Mouse (Mus musculus) forebrain, embryonic 13.5 days (tissue): ENCODE data around the gene Nelfa. TPM values are rescaled to one million over a fixed set of nuclear protein-coding genes. Genes with fewer than 3 reads are reported as not detected.
"Not testable (repeated sequence)": the region's sequence is repeated elsewhere in the genome, so short reads cannot be mapped to it uniquely, and the experiment has no call there.

Experiments used
- ATAC-seq: fragments of 200-750 bp; cut with Nextera tagmentation; 2 replicates; pipeline ENCODE4 v1.8.0; 2017
- H3K27ac ChIP-seq: fragments of 300-500 bp; sonication (generic); 2 replicates; pipeline ENCODE4 v1.5.1; 2015; ENCODE audit warnings: inconsistent platforms, mild to moderate bottlenecking, moderate library complexity
- H3K27me3 ChIP-seq: fragments of 300-500 bp; sonication (generic); 2 replicates; pipeline ENCODE4 v1.6.1; 2015; ENCODE audit warnings: mild to moderate bottlenecking, inconsistent platforms
- H3K36me3 ChIP-seq: fragments of 300-500 bp; sonication (generic); 2 replicates; pipeline ENCODE4 v1.6.1; 2015; ENCODE audit warnings: mild to moderate bottlenecking, inconsistent platforms; ENCODE audit not compliant: poor library complexity, severe bottlenecking
- H3K4me1 ChIP-seq: fragments of 300-500 bp; sonication (generic); 2 replicates; pipeline ENCODE4 v1.6.1; 2015; ENCODE audit warnings: inconsistent platforms
- H3K4me2 ChIP-seq: fragments of 300-500 bp; sonication (generic); 2 replicates; pipeline ENCODE4 v1.6.1; 2015; ENCODE audit warnings: inconsistent platforms, mild to moderate bottlenecking, moderate library complexity
- H3K4me3 ChIP-seq: fragments of 300-500 bp; sonication (generic); 2 replicates; pipeline ENCODE4 v1.5.1; 2015; ENCODE audit warnings: mild to moderate bottlenecking, inconsistent platforms
- H3K9ac ChIP-seq: fragments of 300-500 bp; sonication (generic); 2 replicates; pipeline ENCODE4 v1.6.1; 2015; ENCODE audit warnings: mild to moderate bottlenecking, inconsistent platforms
- H3K9me3 ChIP-seq: fragments of 300-500 bp; sonication (generic); replicated peaks from 2 replicates; pipeline ENCODE4 v1.6.1; 2016; ENCODE audit warnings: inconsistent platforms
- WGBS: fragments of 180-500 bp; shearing (Covaris S2); methylation state at CpG from one replicate; pipeline ENCODE4 v1.1.7; 2015; 5-methylcytosine and 5-hydroxymethylcytosine counted together
- polyA plus RNA-seq: library from polyadenylated mRNA; unstranded; fragments of >200 nt; fragmentation: Nextera tagmentation; extraction: Ambion mirVana; gene quantifications from 2 replicates; pipeline ENCODE4 v1.2.1, GENCODE M21; 2015

Nelfa gene
- polyA plus RNA-seq: 50.9 and 55.6 TPM in 2 replicates

- Histone ChIP-seq H3K36me3 (peaks cover 22% of the 10 kb centered on the region), H3K27me3 (no peaks in the 10 kb centered on the region), H3K4me3 (peak within 1 kb of the TSS; percentile 91), H3K4me1 (peaks cover 28% of the 10 kb centered on the region), H3K4me2 (peak within 1 kb of the TSS; percentile 66), H3K9me3 (peaks cover 4% of the 10 kb centered on the region), H3K27ac (peak within 1 kb of the TSS; percentile 93), H3K9ac (peak within 1 kb of the TSS; percentile 92)
- WGBS: under 1% methylated on average over 61 of the region's 61 CpGs
- peak; percentile 98 for ATAC-seq
These were observed at the start of gene Nelfa for GRCm38 (mm10) chr5:33936120-33936707. Gene Nelfa, minus strand, starts transcription at chr5:33936413.

DNA sequence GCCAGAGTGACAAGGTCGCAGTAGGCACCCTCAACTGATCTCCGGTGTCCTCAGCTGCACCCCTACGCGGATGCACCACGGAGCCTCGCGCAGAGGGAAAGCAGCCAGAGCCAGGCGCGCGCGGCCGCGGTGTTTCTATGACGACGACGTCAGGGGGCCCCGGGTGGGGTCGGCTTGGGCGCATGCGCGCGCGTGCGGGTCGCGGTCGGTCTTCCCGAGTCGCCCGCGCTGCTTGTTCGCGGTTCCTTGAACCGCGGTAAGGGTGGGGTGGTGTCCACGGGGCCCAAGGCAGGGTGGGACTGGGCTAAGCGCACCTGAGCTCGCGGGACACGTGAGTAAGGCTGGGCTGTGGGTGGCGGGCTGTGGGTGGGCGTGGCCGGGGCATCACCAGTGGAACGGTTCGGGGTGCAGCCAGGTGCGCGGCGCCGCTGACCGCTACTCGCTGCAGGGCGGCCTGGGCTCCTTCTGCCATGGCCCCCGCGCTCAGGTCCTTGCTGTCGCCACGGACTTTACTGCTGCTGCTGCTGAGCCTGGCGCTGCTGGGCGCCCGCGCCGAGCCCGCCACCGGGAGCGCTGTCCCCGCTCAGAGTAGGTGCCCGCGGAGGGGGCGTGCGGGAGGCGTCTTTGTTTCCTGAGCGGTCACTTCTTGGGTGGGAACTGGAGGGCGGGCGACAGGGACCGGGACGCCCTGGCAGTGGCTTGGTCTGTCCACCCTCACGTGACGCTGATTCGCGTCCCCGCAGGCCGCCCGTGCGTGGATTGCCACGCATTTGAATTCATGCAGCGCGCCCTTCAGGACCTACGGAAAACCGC lies 47.3 kb upstream of the Nelfa start, which contains the start of gene Gm1673:
Gene Gm1673 (plus strand): TSS at position 125 of the 813 bp plus-strand sequence.
- H3K27me3 ChIP-seq: no peaks in the 10 kb centered on the region
- ATAC-seq: peak; percentile 91
- peak within 1 kb of the TSS; percentile 96 for H3K4me3 ChIP-seq
- H3K4me2 ChIP-seq: peak within 1 kb of the TSS; percentile 89
- WGBS: 0% methylated on average over 83 of the region's 88 CpGs
- H3K4me1 ChIP-seq: peaks cover 31% of the 10 kb centered on the region
- H3K36me3 ChIP-seq: peaks cover 19% of the 10 kb centered on the region
- H3K9me3 ChIP-seq: no peaks in the 10 kb centered on the region
- H3K27ac ChIP-seq: peak within 1 kb of the TSS; percentile 88
- peak within 1 kb of the TSS; percentile 94 for H3K9ac ChIP-seq

- Histone ChIP-seq H3K27me3 (no peaks in the 10 kb centered on the region), H3K36me3 (peaks cover 25% of the 10 kb centered on the region), H3K27ac (peak overlapping the region; percentile 88), H3K4me2 (peak overlapping the region; percentile 89), H3K9ac (peak overlapping the region; percentile 94), H3K9me3 (no peaks in the 10 kb centered on the region), H3K4me3 (peak overlapping the region; percentile 96), H3K4me1 (peaks cover 31% of the 10 kb centered on the region)
- 3% methylated on average over 26 of the region's 26 CpGs for WGBS
- ATAC-seq: peak; percentile 60
These were observed 46.6 kb upstream of the Nelfa start for GRCm38 (mm10) chr5:33982731-33983259.

- Histone ChIP-seq H3K27me3 (no peaks in the 10 kb centered on the region), H3K36me3 (peaks cover 17% of the 10 kb centered on the region), H3K27ac (no peak overlapping the region), H3K9ac (no peak overlapping the region), H3K4me1 (no peaks in the 10 kb centered on the region), H3K4me3 (no peak overlapping the region), H3K9me3 (no peaks in the 10 kb centered on the region), H3K4me2 (no peak overlapping the region)
- 56% methylated on average over 3 of the region's 3 CpGs for WGBS
- no peak for ATAC-seq
These were observed 40.1 kb upstream of the Nelfa start for GRCm38 (mm10) chr5:33976267-33976666.

DNA sequence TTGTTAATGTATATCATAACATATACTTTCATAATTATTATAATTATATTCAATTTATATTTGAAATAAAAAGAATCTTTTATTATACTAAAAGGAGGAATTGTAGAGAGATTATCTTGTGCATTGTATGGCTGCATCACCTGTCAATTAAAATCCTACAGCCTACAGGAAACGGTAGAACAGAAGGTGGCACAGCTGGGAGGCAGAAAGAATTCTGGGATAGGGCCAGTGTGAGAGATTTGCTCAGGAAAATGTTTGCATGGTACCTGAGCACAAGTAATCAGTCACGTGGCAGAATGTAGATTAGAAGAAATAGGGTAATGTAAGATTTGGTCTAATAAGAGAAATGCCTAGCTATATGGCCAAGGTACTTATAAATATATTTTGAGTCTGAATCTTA lies 38.5 kb upstream of the Nelfa start:
- no peaks in the 10 kb centered on the region for H3K4me1 ChIP-seq
- H3K4me2 ChIP-seq: no peak overlapping the region
- H3K9ac ChIP-seq: no peak overlapping the region
- 65% methylated on average over 2 of the region's 2 CpGs for WGBS
- ATAC-seq: no peak
- no peaks in the 10 kb centered on the region for H3K27me3 ChIP-seq
- no peak overlapping the region for H3K4me3 ChIP-seq
- 0 out of 2 replicates have a peak, but pooled peaks cover 14% of the 10 kb centered on the region for H3K36me3 ChIP-seq
- H3K27ac ChIP-seq: no peak overlapping the region
- H3K9me3 ChIP-seq: no peaks in the 10 kb centered on the region

DNA sequence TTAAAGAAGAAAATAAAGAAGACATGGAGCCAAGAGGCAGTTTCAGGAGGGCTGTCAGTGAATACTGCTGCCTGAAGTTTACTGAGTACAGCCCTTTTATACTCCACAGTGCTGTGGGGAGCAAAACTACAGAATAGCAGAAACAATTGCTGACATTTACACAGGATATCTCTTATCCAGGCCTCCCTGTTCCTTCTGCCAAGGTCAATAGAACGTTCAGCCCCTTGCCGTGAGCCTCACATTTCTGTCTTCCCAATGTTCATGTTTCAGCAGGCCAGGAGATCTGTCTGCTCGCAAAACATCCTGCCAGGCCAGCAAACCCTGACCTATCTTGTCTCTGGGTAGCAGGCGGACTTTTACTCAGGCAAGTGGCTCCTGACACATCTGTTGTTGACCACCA lies 23.2 kb upstream of the Nelfa start:
- H3K27me3 ChIP-seq: no peaks in the 10 kb centered on the region
- H3K4me2 ChIP-seq: no peak overlapping the region
- H3K27ac ChIP-seq: no peak overlapping the region
- H3K9me3 ChIP-seq: peaks cover 17% of the 10 kb centered on the region
- no peaks in the 10 kb centered on the region for H3K4me1 ChIP-seq
- H3K36me3 ChIP-seq: no peaks in the 10 kb centered on the region
- WGBS: 84% methylated on average over 4 of the region's 4 CpGs
- no peak overlapping the region for H3K4me3 ChIP-seq
- no peak overlapping the region for H3K9ac ChIP-seq
- no peak for ATAC-seq

DNA sequence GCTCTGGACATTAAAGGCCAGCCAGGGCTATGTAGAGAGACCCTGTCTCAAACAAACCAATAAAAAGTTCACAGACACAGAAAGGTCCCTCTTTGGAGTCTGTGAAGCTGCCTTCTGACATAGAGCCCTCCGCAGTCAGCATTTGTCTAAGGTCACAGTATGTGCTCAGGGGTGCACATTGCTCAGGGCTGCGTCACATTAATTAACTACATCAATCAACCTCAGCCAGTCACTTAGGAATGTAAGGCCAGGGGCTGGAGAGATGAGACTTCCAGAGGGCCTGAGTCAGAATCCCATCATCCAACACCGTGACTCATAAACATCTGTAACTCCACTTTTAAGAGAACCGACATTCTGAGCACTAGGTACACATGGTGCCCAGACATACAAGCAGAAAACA lies 19.7 kb upstream of the Nelfa start:
- 93% methylated on average over 4 of the region's 4 CpGs for WGBS
- Histone ChIP-seq H3K4me1 (no peaks in the 10 kb centered on the region), H3K27me3 (no peaks in the 10 kb centered on the region), H3K9ac (no peak overlapping the region), H3K4me2 (no peak overlapping the region), H3K36me3 (no peaks in the 10 kb centered on the region), H3K9me3 (peaks cover 26% of the 10 kb centered on the region), H3K4me3 (no peak overlapping the region), H3K27ac (no peak overlapping the region)
- no peak for ATAC-seq

GRCm38 (mm10) chr5:33954354-33954753 lies 18.1 kb upstream of the Nelfa start:
- no peak overlapping the region for H3K27ac ChIP-seq
- ATAC-seq: peak; percentile 70
- H3K27me3 ChIP-seq: no peaks in the 10 kb centered on the region
- H3K4me2 ChIP-seq: peak overlapping the region; percentile 28
- H3K9ac ChIP-seq: no peak overlapping the region
- 29% methylated on average over 10 of the region's 10 CpGs for WGBS
- H3K4me1 ChIP-seq: no peaks in the 10 kb centered on the region
- peaks cover 26% of the 10 kb centered on the region for H3K9me3 ChIP-seq
- no peaks in the 10 kb centered on the region for H3K36me3 ChIP-seq
- 0 out of 2 replicates have a peak overlapping the region, but pooled peaks have one; percentile 3 for H3K4me3 ChIP-seq

DNA sequence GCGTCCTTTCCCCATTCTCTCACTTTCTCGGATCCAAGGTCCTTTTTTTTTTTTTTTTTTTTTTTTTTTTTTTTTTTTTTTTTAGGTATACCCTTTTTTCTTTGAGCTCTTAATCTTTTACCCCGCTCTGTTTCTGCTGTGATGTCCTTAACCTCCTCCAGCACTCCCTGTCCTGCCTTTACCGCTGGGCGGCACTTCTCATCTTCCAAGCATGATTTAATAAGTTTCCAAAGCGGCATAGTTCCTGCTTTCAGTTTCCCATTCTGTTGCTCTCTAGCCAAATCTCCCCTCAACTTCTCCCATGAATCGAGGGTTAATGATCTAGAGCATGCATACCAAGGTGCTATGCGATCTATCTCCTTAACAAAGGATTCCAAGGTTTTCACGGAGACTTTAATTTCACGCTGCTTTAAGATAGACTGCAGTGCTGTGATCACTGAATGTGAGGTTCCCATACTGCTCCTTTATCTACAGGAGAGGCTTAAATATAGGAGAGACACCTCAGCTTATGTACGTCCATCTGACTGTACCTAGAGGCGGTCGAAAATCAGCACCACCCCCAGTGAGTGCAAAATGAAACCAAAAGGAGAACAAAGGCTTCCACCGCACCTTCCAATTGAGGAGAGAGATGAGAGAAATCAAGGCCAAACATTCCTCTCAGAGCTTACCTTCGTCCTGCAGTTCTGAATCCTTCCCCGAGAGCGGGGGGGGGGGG lies 17.4 kb upstream of the Nelfa start:
- H3K9ac ChIP-seq: no peak overlapping the region
- 0 out of 2 replicates have a peak overlapping the region, but pooled peaks have one; percentile 3 for H3K4me3 ChIP-seq
- no peak overlapping the region for H3K4me2 ChIP-seq
- WGBS: 89% methylated on average over 17 of the region's 17 CpGs
- ATAC-seq: no peak
- no peaks in the 10 kb centered on the region for H3K27me3 ChIP-seq
- no peaks in the 10 kb centered on the region for H3K4me1 ChIP-seq
- H3K27ac ChIP-seq: no peak overlapping the region
- no peaks in the 10 kb centered on the region for H3K36me3 ChIP-seq
- H3K9me3 ChIP-seq: peaks cover 24% of the 10 kb centered on the region

GRCm38 (mm10) chr5:33948314-33948713 lies 12.1 kb upstream of the Nelfa start:
- H3K36me3 ChIP-seq: no peaks in the 10 kb centered on the region
- no peaks in the 10 kb centered on the region for H3K27me3 ChIP-seq
- H3K27ac ChIP-seq: no peak overlapping the region
- H3K4me3 ChIP-seq: no peak overlapping the region
- no peak for ATAC-seq
- H3K4me1 ChIP-seq: no peaks in the 10 kb centered on the region
- H3K4me2 ChIP-seq: no peak overlapping the region
- H3K9me3 ChIP-seq: peaks cover 23% of the 10 kb centered on the region
- WGBS: 71% methylated on average over 4 of the region's 4 CpGs
- H3K9ac ChIP-seq: no peak overlapping the region

GRCm38 (mm10) chr5:33947035-33947434 lies 10.8 kb upstream of the Nelfa start:
- not testable (repeated sequence) for H3K27me3 ChIP-seq, H3K4me1 ChIP-seq, H3K4me2 ChIP-seq, ATAC-seq, H3K9ac ChIP-seq, H3K4me3 ChIP-seq, H3K36me3 ChIP-seq, H3K27ac ChIP-seq
- 85% methylated on average over 16 of the region's 16 CpGs for WGBS
- peaks cover 27% of the 10 kb centered on the region for H3K9me3 ChIP-seq

DNA sequence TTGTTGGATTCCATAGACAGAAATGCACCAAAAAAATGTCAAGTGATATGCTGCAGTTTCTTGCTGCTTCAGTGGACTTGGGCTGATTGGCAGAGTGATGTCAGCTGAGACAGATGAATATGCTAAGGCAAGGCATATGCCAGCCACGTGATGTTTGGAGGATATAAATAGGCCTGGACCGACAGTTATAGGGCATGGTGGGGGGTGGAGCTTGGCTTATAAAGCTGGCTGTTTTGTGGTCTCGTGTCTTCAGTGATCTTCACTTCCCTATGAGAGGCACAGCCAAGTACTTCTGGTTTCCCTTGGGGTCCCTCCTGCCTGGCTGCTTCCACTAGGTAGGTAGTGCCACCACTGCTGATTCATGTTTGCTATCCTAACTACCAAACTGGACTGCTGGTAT lies 2.2 kb upstream of the Nelfa start:
- Histone ChIP-seq H3K36me3 (peaks cover 9% of the 10 kb centered on the region; the same call in 1 of the 2 replicates), H3K4me1 (peaks cover 27% of the 10 kb centered on the region), H3K4me2 (no peak overlapping the region), H3K9me3 (peaks cover 12% of the 10 kb centered on the region), H3K4me3 (no peak overlapping the region), H3K27ac (no peak overlapping the region), H3K9ac (no peak overlapping the region), H3K27me3 (no peaks in the 10 kb centered on the region)
- WGBS: 97% methylated on average over 3 of the region's 3 CpGs
- ATAC-seq: no peak
